Mouse (Mus musculus) limb, embryonic 13.5 days (tissue): ENCODE measurements around the gene Eif2ak3. TPM values are rescaled to one million over a fixed set of nuclear protein-coding genes. Genes with fewer than 3 reads are reported as not detected.
"Not testable (repeated sequence)": the region's sequence is repeated elsewhere in the genome, so short reads cannot be mapped to it uniquely, and the experiment has no call there.

Experiments
- ATAC-seq: fragments of 200-750 bp; cut with Nextera tagmentation; 2 replicates; pipeline ENCODE4 v1.8.0; 2017; ENCODE audit warnings: low read depth, moderate number of reproducible peaks, moderate TSS enrichment; ENCODE audit not compliant: low FRiP score
- H3K27ac ChIP-seq: fragments of 300-500 bp; sonication (generic); 2 replicates; pipeline ENCODE4 v1.5.1; 2015; ENCODE audit warnings: inconsistent platforms, mild to moderate bottlenecking, moderate library complexity
- H3K27me3 ChIP-seq: fragments of 300-500 bp; sonication (generic); 2 replicates; pipeline ENCODE4 v1.6.1; 2015; ENCODE audit warnings: mild to moderate bottlenecking, inconsistent platforms
- H3K36me3 ChIP-seq: fragments of 300-500 bp; sonication (generic); 2 replicates; pipeline ENCODE4 v1.6.1; 2015; ENCODE audit warnings: inconsistent platforms, mild to moderate bottlenecking, moderate library complexity
- H3K4me1 ChIP-seq: fragments of 300-500 bp; sonication (generic); 2 replicates; pipeline ENCODE4 v1.6.1; 2015; ENCODE audit warnings: inconsistent platforms
- H3K4me2 ChIP-seq: fragments of 300-500 bp; sonication (generic); replicated peaks from 2 replicates; pipeline ENCODE4 v1.6.1; 2015; ENCODE audit warnings: inconsistent platforms, mild to moderate bottlenecking, moderate library complexity
- H3K4me3 ChIP-seq: fragments of 300-500 bp; sonication (generic); 2 replicates; pipeline ENCODE4 v1.5.1; 2015; ENCODE audit warnings: moderate library complexity, mild to moderate bottlenecking, inconsistent platforms
- H3K9ac ChIP-seq: fragments of 300-500 bp; sonication (generic); 2 replicates; pipeline ENCODE4 v1.6.1; 2015; ENCODE audit warnings: mild to moderate bottlenecking, inconsistent platforms
- H3K9me3 ChIP-seq: fragments of 300-500 bp; sonication (generic); 2 replicates; pipeline ENCODE4 v1.6.1; 2016; ENCODE audit warnings: inconsistent platforms
- whole genome bisulfite sequencing: fragments of 180-500 bp; shearing (Covaris S2); methylation state at CpG from one replicate; pipeline ENCODE4 v1.1.7; 2015; 5-methylcytosine and 5-hydroxymethylcytosine counted together
- polyA plus RNA-seq: library from polyadenylated mRNA; unstranded; fragments of >200 nt; fragmentation: Nextera tagmentation; extraction: Ambion mirVana; gene quantifications from 2 replicates; pipeline ENCODE4 v1.2.1, GENCODE M21; 2015

Eif2ak3 gene
- polyA plus RNA-seq, 1 experiment from 2014 or later, result 12.8 TPM

- no peak overlapping the region for H3K9ac ChIP-seq
- no peaks in the 10 kb centered on the region for H3K36me3 ChIP-seq
- no peaks in the 10 kb centered on the region for H3K9me3 ChIP-seq
- WGBS, result 88% methylated on average over 4 of the region's 4 CpGs
- H3K27ac ChIP-seq, result no peak overlapping the region
- H3K27me3 ChIP-seq, result no peaks in the 10 kb centered on the region
- ATAC-seq, result no peak
- no peak overlapping the region for H3K4me2 ChIP-seq
- H3K4me1 ChIP-seq, result no peaks in the 10 kb centered on the region
- H3K4me3 ChIP-seq, result no peak overlapping the region
Observed at GRCm38 (mm10) chr6:70814629-70814950, 29.7 kb upstream of the Eif2ak3 start.

GRCm38 (mm10) chr6:70815471-70815870 lies 28.8 kb upstream of the Eif2ak3 start:
- Histone ChIP-seq H3K4me2 (no peak overlapping the region), H3K27ac (no peak overlapping the region), H3K4me1 (no peaks in the 10 kb centered on the region), H3K36me3 (no peaks in the 10 kb centered on the region), H3K27me3 (no peaks in the 10 kb centered on the region), H3K9ac (no peak overlapping the region), H3K4me3 (no peak overlapping the region), H3K9me3 (no peaks in the 10 kb centered on the region)
- 81% methylated on average over 8 of the region's 8 CpGs for WGBS
- ATAC-seq, result no peak

GRCm38 (mm10) chr6:70821566-70821965 lies 22.7 kb upstream of the Eif2ak3 start:
- Histone ChIP-seq H3K4me3 (no peak overlapping the region), H3K4me1 (peaks cover 7% of the 10 kb centered on the region), H3K27ac (no peak overlapping the region), H3K9me3 (no peaks in the 10 kb centered on the region), H3K4me2 (no peak overlapping the region), H3K27me3 (no peaks in the 10 kb centered on the region), H3K9ac (no peak overlapping the region), H3K36me3 (no peaks in the 10 kb centered on the region)
- WGBS, result 58% methylated on average over 2 of the region's 2 CpGs
- ATAC-seq, result no peak

- Histone ChIP-seq H3K27ac (no peak overlapping the region), H3K9ac (no peak overlapping the region), H3K9me3 (0 out of 2 replicates have a peak, but pooled peaks cover 1% of the 10 kb centered on the region), H3K36me3 (no peaks in the 10 kb centered on the region), H3K4me2 (no peak overlapping the region), H3K4me3 (no peak overlapping the region), H3K4me1 (peaks cover 7% of the 10 kb centered on the region), H3K27me3 (no peaks in the 10 kb centered on the region)
- ATAC-seq, result no peak
- WGBS, result 72% methylated on average over 5 of the region's 5 CpGs
Observed at GRCm38 (mm10) chr6:70822386-70822910, 21.9 kb upstream of the Eif2ak3 start.

GRCm38 (mm10) chr6:70823277-70823676 lies 21.0 kb upstream of the Eif2ak3 start:
- not testable (repeated sequence) for H3K4me3 ChIP-seq, H3K4me1 ChIP-seq, H3K27me3 ChIP-seq, H3K9ac ChIP-seq, H3K9me3 ChIP-seq, ATAC-seq, H3K27ac ChIP-seq, H3K36me3 ChIP-seq, H3K4me2 ChIP-seq
- 72% methylated on average over 4 of the region's 4 CpGs for WGBS

- Histone ChIP-seq H3K4me2 (peak overlapping the region; percentile 81), H3K36me3 (no peaks in the 10 kb centered on the region), H3K4me1 (peaks cover 9% of the 10 kb centered on the region), H3K27me3 (no peaks in the 10 kb centered on the region), H3K4me3 (peak overlapping the region; percentile 47), H3K9me3 (0 out of 2 replicates have a peak, but pooled peaks cover 3% of the 10 kb centered on the region), H3K9ac (peak overlapping the region; percentile 59), H3K27ac (no peak overlapping the region)
- peak; percentile 88 for ATAC-seq
- 7% methylated on average over 23 of the region's 23 CpGs for WGBS
Observed at GRCm38 (mm10) chr6:70824085-70824986, 20.0 kb upstream of the Eif2ak3 start.

- Histone ChIP-seq H3K36me3 (no peaks in the 10 kb centered on the region), H3K4me1 (peaks cover 9% of the 10 kb centered on the region), H3K4me3 (peak overlapping the region; percentile 47), H3K27ac (no peak overlapping the region), H3K27me3 (no peaks in the 10 kb centered on the region), H3K9ac (no peak overlapping the region), H3K4me2 (peak overlapping the region; percentile 81), H3K9me3 (0 out of 2 replicates have a peak, but pooled peaks cover 3% of the 10 kb centered on the region)
- 40% methylated on average over 4 of the region's 4 CpGs for WGBS
- ATAC-seq, result no peak
Observed at GRCm38 (mm10) chr6:70824987-70825337, 19.4 kb upstream of the Eif2ak3 start.

GRCm38 (mm10) chr6:70829451-70829850 lies 14.9 kb upstream of the Eif2ak3 start:
- WGBS, result 29% methylated on average over 2 of the region's 2 CpGs
- Histone ChIP-seq H3K4me1 (0 out of 2 replicates have a peak, but pooled peaks cover 2% of the 10 kb centered on the region), H3K9me3 (0 out of 2 replicates have a peak, but pooled peaks cover 3% of the 10 kb centered on the region), H3K27ac (no peak overlapping the region), H3K4me3 (no peak overlapping the region), H3K9ac (no peak overlapping the region), H3K36me3 (no peaks in the 10 kb centered on the region), H3K4me2 (no peak overlapping the region), H3K27me3 (no peaks in the 10 kb centered on the region)
- no peak for ATAC-seq

- Histone ChIP-seq H3K9me3 (0 out of 2 replicates have a peak, but pooled peaks cover 3% of the 10 kb centered on the region), H3K9ac (no peak overlapping the region), H3K36me3 (no peaks in the 10 kb centered on the region), H3K4me2 (no peak overlapping the region), H3K4me3 (no peak overlapping the region), H3K4me1 (0 out of 2 replicates have a peak, but pooled peaks cover 2% of the 10 kb centered on the region), H3K27ac (no peak overlapping the region), H3K27me3 (no peaks in the 10 kb centered on the region)
- no peak for ATAC-seq
- 84% methylated on average over 3 of the region's 3 CpGs for WGBS
Observed at GRCm38 (mm10) chr6:70830552-70830951, 13.8 kb upstream of the Eif2ak3 start.

- Histone ChIP-seq H3K4me2 (no peak overlapping the region), H3K4me3 (no peak overlapping the region), H3K27ac (no peak overlapping the region), H3K27me3 (no peaks in the 10 kb centered on the region), H3K36me3 (no peaks in the 10 kb centered on the region), H3K9me3 (0 out of 2 replicates have a peak, but pooled peaks cover 3% of the 10 kb centered on the region), H3K9ac (no peak overlapping the region), H3K4me1 (0 out of 2 replicates have a peak, but pooled peaks cover 2% of the 10 kb centered on the region)
- no peak for ATAC-seq
- WGBS, result 70% methylated on average over 10 of the region's 10 CpGs
Observed at GRCm38 (mm10) chr6:70831179-70831839, 13.0 kb upstream of the Eif2ak3 start.

GRCm38 (mm10) chr6:70837297-70837696 lies 7.0 kb upstream of the Eif2ak3 start:
- H3K4me2 ChIP-seq, result no peak overlapping the region
- no peak overlapping the region for H3K4me3 ChIP-seq
- no peak overlapping the region for H3K9ac ChIP-seq
- no peaks in the 10 kb centered on the region for H3K27me3 ChIP-seq
- 76% methylated on average over 2 of the region's 2 CpGs for WGBS
- H3K9me3 ChIP-seq, result no peaks in the 10 kb centered on the region
- no peak for ATAC-seq
- no peaks in the 10 kb centered on the region for H3K36me3 ChIP-seq
- H3K27ac ChIP-seq, result no peak overlapping the region
- H3K4me1 ChIP-seq, result no peaks in the 10 kb centered on the region

GRCm38 (mm10) chr6:70838532-70838931 lies 5.8 kb upstream of the Eif2ak3 start:
- Histone ChIP-seq H3K9me3 (no peaks in the 10 kb centered on the region), H3K27me3 (no peaks in the 10 kb centered on the region), H3K4me2 (no peak overlapping the region), H3K36me3 (no peaks in the 10 kb centered on the region), H3K4me3 (no peak overlapping the region), H3K27ac (no peak overlapping the region), H3K9ac (no peak overlapping the region), H3K4me1 (peaks cover 7% of the 10 kb centered on the region)
- ATAC-seq, result no peak
- 39% methylated on average over 3 of the region's 3 CpGs for WGBS
